Mouse (Mus musculus) thymus, adult 2 months (tissue): ENCODE data around the gene Sptbn4.

Source experiments
- CTCF ChIP-seq: fragments of 200-500 bp; IDR thresholded peaks from 2 replicates; pipeline ENCODE4 v1.5.1; 2012; ENCODE audit warnings: mild to moderate bottlenecking, control low read depth, low read length, moderate library complexity, borderline replicate concordance; ENCODE audit not compliant: control insufficient read depth, poor library complexity, insufficient read depth; ENCODE audit errors: extremely low read depth
- POLR2A ChIP-seq: fragments of 200-500 bp; IDR thresholded peaks from 2 replicates; pipeline ENCODE4 v1.6.1; 2012; ENCODE audit warnings: mild to moderate bottlenecking, low read length, control low read depth, moderate library complexity; ENCODE audit not compliant: control insufficient read depth, poor library complexity, insufficient read depth; ENCODE audit errors: extremely low read depth

GRCm38 (mm10) chr7:27359162-27359561, 88.3 kb downstream of the Sptbn4 start:
- no peak for TF ChIP-seq CTCF
- TF ChIP-seq POLR2A, result no peak
